Mouse (Mus musculus) heart, postnatal 0 days (tissue): Measurements from ENCODE around the gene Rhobtb3. TPM values are rescaled to one million over a fixed set of nuclear protein-coding genes. Genes with fewer than 3 reads are reported as not detected.

ENCODE experiments used
- ATAC-seq: fragments of 200-750 bp; cut with Nextera tagmentation; 2 replicates; pipeline ENCODE4 v1.8.0; 2017; ENCODE audit warnings: low read depth, moderate number of reproducible peaks, moderate library complexity; ENCODE audit not compliant: insufficient read depth
- DNase-seq: peaks from one replicate; pipeline ENCODE4 v3.0.0-alpha.2; 2016; ENCODE audit warnings: low spot score
- H3K27ac ChIP-seq: fragments of 300-500 bp; sonication (generic); 2 replicates; pipeline ENCODE4 v1.5.1; 2014; ENCODE audit warnings: low read depth, mild to moderate bottlenecking
- H3K27me3 ChIP-seq: fragments of 300-500 bp; sonication (generic); 2 replicates; pipeline ENCODE4 v1.6.1; 2014; ENCODE audit warnings: low read length, mixed read lengths; ENCODE audit not compliant: control insufficient read depth, insufficient read depth
- H3K36me3 ChIP-seq: fragments of 300-500 bp; sonication (generic); replicated peaks from 2 replicates; pipeline ENCODE4 v1.6.1; 2014; ENCODE audit warnings: low read length, mixed read lengths; ENCODE audit not compliant: control insufficient read depth, insufficient read depth
- H3K4me1 ChIP-seq: fragments of 300-500 bp; sonication (generic); 2 replicates; pipeline ENCODE4 v1.6.1; 2014; ENCODE audit warnings: antibody characterized with exemption; ENCODE audit not compliant: control insufficient read depth, insufficient read depth
- H3K4me2 ChIP-seq: fragments of 300-500 bp; sonication (generic); 2 replicates; pipeline ENCODE4 v1.6.1; 2014; ENCODE audit warnings: low read depth, mild to moderate bottlenecking, low read length, moderate library complexity
- H3K4me3 ChIP-seq: fragments of 300-500 bp; sonication (generic); 2 replicates; pipeline ENCODE4 v1.5.1; 2014; ENCODE audit warnings: low read depth, low read length
- H3K9ac ChIP-seq: fragments of 300-500 bp; sonication (generic); replicated peaks from 2 replicates; pipeline ENCODE4 v1.6.1; 2014; ENCODE audit warnings: low read depth, low read length, mixed read lengths
- H3K9me3 ChIP-seq: fragments of 300-500 bp; sonication (generic); replicated peaks from 2 replicates; pipeline ENCODE4 v1.6.1; 2016; ENCODE audit warnings: low read length; ENCODE audit not compliant: control insufficient read depth
- CTCF ChIP-seq: IDR thresholded peaks from 2 replicates; pipeline ENCODE4 v1.5.1; 2016; ENCODE audit warnings: antibody characterized with exemption, control low read depth, low read depth
- EP300 ChIP-seq: IDR thresholded peaks from 2 replicates; pipeline ENCODE4 v1.6.1; 2016; ENCODE audit warnings: antibody characterized with exemption, low read depth
- WGBS: fragments of 180-500 bp; shearing (Covaris S2); extraction: QIAGEN DNeasy Blood & Tissue Kit; methylation state at CpG from one replicate; pipeline ENCODE4 v1.1.7; 2014; 5-methylcytosine and 5-hydroxymethylcytosine counted together
- polyA plus RNA-seq: library from polyadenylated mRNA; unstranded; fragments of >200 nt; fragmentation: Nextera tagmentation; extraction: Ambion mirVana; gene quantifications from 2 replicates; pipeline ENCODE4 v1.2.1, GENCODE M21; 2015
- total RNA-seq: library from RNA; depleted of rRNA; stranded (reverse); fragments of >200 nt; gene quantifications from 2 replicates; pipeline ENCODE4 v1.2.3, GENCODE M21; 2014; ENCODE audit warnings: low replicate concordance

Gene Rhobtb3
- total and polyA plus RNA-seq, 2 experiments from 2014 or later: 13.7 to 29.8 TPM

- TF ChIP-seq EP300 (no peak), CTCF (no peak)
- 58% methylated on average over 3 of the region's 3 CpGs for WGBS
- H3K4me1 ChIP-seq: no peaks in the 10 kb centered on the region
- H3K4me3 ChIP-seq: no peak overlapping the region
- ATAC-seq (no peak), DNase-seq (no peak)
- peaks cover 21% of the 10 kb centered on the region for H3K36me3 ChIP-seq
- no peak overlapping the region for H3K27ac ChIP-seq
- no peak overlapping the region for H3K4me2 ChIP-seq
- no peak overlapping the region for H3K9ac ChIP-seq
- no peaks in the 10 kb centered on the region for H3K9me3 ChIP-seq
- no peaks in the 10 kb centered on the region for H3K27me3 ChIP-seq
Observed at GRCm38 (mm10) chr13:75892291-75892690, 51.4 kb downstream of the Rhobtb3 start.

- Histone ChIP-seq H3K27ac (no peak overlapping the region), H3K9me3 (no peaks in the 10 kb centered on the region), H3K36me3 (peaks cover 21% of the 10 kb centered on the region), H3K27me3 (no peaks in the 10 kb centered on the region), H3K9ac (no peak overlapping the region), H3K4me2 (no peak overlapping the region), H3K4me3 (no peak overlapping the region), H3K4me1 (no peaks in the 10 kb centered on the region)
- TF ChIP-seq EP300 (no peak), CTCF (no peak)
- ATAC-seq: no peak
- 85% methylated on average over 4 of the region's 4 CpGs for WGBS
- no peak for DNase-seq
Observed at GRCm38 (mm10) chr13:75891868-75892267, 51.9 kb downstream of the Rhobtb3 start.

- Histone ChIP-seq H3K4me1 (peaks cover 4% of the 10 kb centered on the region; the same call in 1 of the 2 replicates), H3K27me3 (no peaks in the 10 kb centered on the region), H3K36me3 (0 out of 2 replicates have a peak, but pooled peaks cover 7% of the 10 kb centered on the region), H3K27ac (peak overlapping the region; percentile 87), H3K4me3 (no peak overlapping the region), H3K9me3 (no peaks in the 10 kb centered on the region), H3K4me2 (no peak overlapping the region), H3K9ac (no peak overlapping the region)
- ATAC-seq (peak; percentile 99), DNase-seq (peak; percentile 83)
- TF ChIP-seq CTCF (no peak), EP300 (0 out of 2 replicates have a peak, but pooled peaks have one; percentile 29)
- 18% methylated on average over 3 of the region's 3 CpGs for WGBS
Observed at GRCm38 (mm10) chr13:75883792-75884191, 59.9 kb downstream of the Rhobtb3 start.

DNA sequence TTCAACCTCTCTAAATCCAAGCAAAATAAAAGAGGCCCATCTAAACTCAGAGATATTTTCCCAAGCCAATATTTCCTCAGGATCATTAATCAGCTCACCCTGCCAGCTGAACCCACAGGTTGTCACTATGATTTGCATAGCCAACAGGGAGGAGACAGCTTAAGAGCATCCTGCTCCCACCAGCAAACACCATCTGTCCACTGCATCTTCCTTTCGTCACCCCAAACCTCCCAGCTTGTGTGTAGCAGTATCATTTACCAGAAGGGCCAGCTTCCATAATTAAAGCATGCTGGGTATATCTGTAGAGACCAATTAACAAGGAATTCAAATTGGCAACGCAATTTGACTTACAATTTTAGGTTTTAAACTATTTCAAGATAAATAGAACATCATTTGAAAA lies 63.2 kb downstream of the Rhobtb3 start:
- Histone ChIP-seq H3K4me2 (no peak overlapping the region), H3K4me3 (no peak overlapping the region), H3K9ac (no peak overlapping the region), H3K9me3 (no peaks in the 10 kb centered on the region), H3K4me1 (peaks cover 4% of the 10 kb centered on the region; the same call in 1 of the 2 replicates), H3K27me3 (no peaks in the 10 kb centered on the region), H3K27ac (no peak overlapping the region), H3K36me3 (peaks cover 9% of the 10 kb centered on the region; the same call in 1 of the 2 replicates)
- ATAC-seq (no peak), DNase-seq (no peak)
- WGBS: 91% methylated on average over 2 of the region's 2 CpGs
- no peak for TF ChIP-seq EP300
- no peak for TF ChIP-seq CTCF

DNA sequence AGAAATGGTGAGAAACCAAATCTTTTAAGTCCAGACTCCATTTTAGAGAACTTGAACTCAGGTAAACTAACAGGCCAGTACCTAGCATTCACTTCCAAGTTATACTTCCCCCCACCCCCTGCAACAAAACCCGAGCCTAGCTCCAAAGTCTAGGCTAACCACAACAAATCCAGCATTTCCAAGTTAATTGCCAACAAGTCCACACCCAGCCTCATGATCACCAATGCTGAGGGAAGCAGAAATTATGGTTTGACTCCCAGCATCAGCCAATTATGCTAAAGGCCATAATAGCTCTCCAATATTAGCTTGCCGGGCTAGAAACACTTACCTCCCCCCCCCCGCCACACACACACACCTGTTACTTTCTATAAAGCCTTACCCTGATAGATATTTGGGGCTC lies 64.0 kb downstream of the Rhobtb3 start:
- Histone ChIP-seq H3K9me3 (no peaks in the 10 kb centered on the region), H3K4me2 (no peak overlapping the region), H3K9ac (no peak overlapping the region), H3K27ac (no peak overlapping the region), H3K4me1 (peaks cover 4% of the 10 kb centered on the region; the same call in 1 of the 2 replicates), H3K27me3 (no peaks in the 10 kb centered on the region), H3K4me3 (no peak overlapping the region), H3K36me3 (peaks cover 9% of the 10 kb centered on the region; the same call in 1 of the 2 replicates)
- no peak for ATAC-seq
- 77% methylated on average over 3 of the region's 3 CpGs for WGBS
- DNase-seq: no peak
- TF ChIP-seq EP300: no peak
- TF ChIP-seq CTCF: no peak

- H3K4me1 ChIP-seq: no peaks in the 10 kb centered on the region; the same call in 1 of the 2 replicates
- H3K9ac ChIP-seq: no peak overlapping the region
- H3K36me3 ChIP-seq: peaks cover 14% of the 10 kb centered on the region
- no peak overlapping the region for H3K27ac ChIP-seq
- ATAC-seq (no peak), DNase-seq (peak; percentile 77)
- H3K4me2 ChIP-seq: no peak overlapping the region
- H3K27me3 ChIP-seq: no peaks in the 10 kb centered on the region
- H3K4me3 ChIP-seq: no peak overlapping the region
- H3K9me3 ChIP-seq: no peaks in the 10 kb centered on the region
- no peak for TF ChIP-seq EP300
- peak; percentile 80 for TF ChIP-seq CTCF
Observed at GRCm38 (mm10) chr13:75877907-75878306, 65.8 kb downstream of the Rhobtb3 start.
